Mouse (Mus musculus): ENCODE measurements at regions not wholly inside any gene's neighbourhood (a gene's known extent, or its start where the extent isn't known, plus 50 kb on each side); places are given as distances from the start of the nearest gene placed in this dataset.

DNA sequence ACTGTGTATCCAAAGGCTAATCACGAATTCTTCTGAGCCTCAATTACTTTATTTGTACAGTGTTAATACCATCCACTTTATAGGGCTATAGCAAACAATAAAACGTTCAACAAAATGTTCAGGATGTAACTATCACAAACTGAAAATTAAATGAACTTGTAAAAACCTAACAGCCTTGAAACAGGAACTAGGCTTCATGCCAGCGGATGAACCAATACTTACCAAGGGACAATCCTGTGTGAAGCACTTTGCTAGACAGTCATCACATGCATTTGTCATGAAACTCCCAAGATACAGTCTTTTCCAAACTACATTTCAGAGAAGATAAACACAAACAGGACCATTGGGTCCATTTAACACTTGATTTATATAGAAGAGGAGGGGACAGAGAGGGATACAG lies 228.9 kb upstream of the Gm12728 start:
- Histone ChIP-seq H3K79me2 (ENCODE audit: control insufficient read depth, insufficient read depth, low read length, poor library complexity) (no peaks in the 10 kb centered on the region), H3K9me3 (replicated peaks; ENCODE audit: insufficient read depth, low read length) (no peaks in the 10 kb centered on the region), H3K36me3 (ENCODE audit: control insufficient read depth in 1 of 2, insufficient read depth in 2 of 2, low read length in 2 of 2) (no peaks in the 10 kb centered on the region), H3K9ac (ENCODE audit: control insufficient read depth, low read depth, low read length, poor library complexity, severe bottlenecking) (no peak overlapping the region), H3K4me1 (ENCODE audit: control insufficient read depth in 1 of 2, insufficient read depth in 2 of 2, low read length in 2 of 2) (no peaks in the 10 kb centered on the region), H3K4me3 (ENCODE audit: control insufficient read depth in 1 of 2, insufficient read depth in 1 of 2, low read depth in 2 of 2, low read length in 2 of 2) (no peak overlapping the region), H3K27me3 (ENCODE audit: control insufficient read depth in 1 of 2, insufficient read depth in 2 of 2, low read length in 2 of 2) (no peaks in the 10 kb centered on the region), H3K27ac (ENCODE audit: control insufficient read depth, low read depth, low read length) (no peak overlapping the region)
- DNase-seq (ENCODE audit: low read depth, low spot score), result no peak
- TF ChIP-seq ZC3H11A (IDR thresholded peaks at IDR 0.05; ENCODE audit: low read depth, low read length), result no peak
- TF ChIP-seq TBP (IDR thresholded peaks at IDR 0.05; ENCODE audit: low read depth, low read length), result no peak
- TF ChIP-seq NRF1 (IDR thresholded peaks at IDR 0.05; ENCODE audit: insufficient read depth, low read depth, low read length, poor library complexity, severe bottlenecking), result no peak
- no peak for TF ChIP-seq MYB (IDR thresholded peaks at IDR 0.05; ENCODE audit: low read depth, low read length)

DNA sequence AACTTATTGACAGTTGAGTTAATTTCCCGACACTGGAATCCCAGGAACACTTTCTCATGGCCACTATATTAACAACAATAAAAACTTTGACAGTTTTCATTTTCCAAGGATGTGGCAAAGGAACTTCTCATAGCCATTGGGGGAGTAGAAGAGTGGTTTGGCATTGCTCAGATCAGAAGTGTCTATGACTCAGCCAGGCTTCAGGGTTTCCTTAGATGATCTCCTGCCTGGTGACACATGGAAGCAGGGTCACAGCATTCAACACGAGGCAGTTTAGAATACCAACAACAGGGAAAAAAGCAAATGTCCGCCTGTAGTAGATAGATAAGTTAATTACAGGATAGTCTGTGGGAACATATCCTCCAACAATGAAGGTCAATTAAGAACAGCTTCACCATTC lies 228.1 kb upstream of the Gm12728 start:
- H3K4me1 ChIP-seq (ENCODE audit: control insufficient read depth in 1 of 2, insufficient read depth in 2 of 2, low read length in 2 of 2), result no peaks in the 10 kb centered on the region
- no peaks in the 10 kb centered on the region for H3K36me3 ChIP-seq (ENCODE audit: control insufficient read depth in 1 of 2, insufficient read depth in 2 of 2, low read length in 2 of 2)
- H3K9ac ChIP-seq (ENCODE audit: control insufficient read depth, low read depth, low read length, poor library complexity, severe bottlenecking), result no peak overlapping the region
- no peak overlapping the region for H3K4me3 ChIP-seq (ENCODE audit: control insufficient read depth in 1 of 2, insufficient read depth in 1 of 2, low read depth in 2 of 2, low read length in 2 of 2)
- no peaks in the 10 kb centered on the region for H3K79me2 ChIP-seq (ENCODE audit: control insufficient read depth, insufficient read depth, low read length, poor library complexity)
- DNase-seq (ENCODE audit: low read depth, low spot score), result no peak
- TF ChIP-seq USF2 (IDR thresholded peaks at IDR 0.05; ENCODE audit: borderline replicate concordance in 1 of 2, insufficient read depth in 1 of 2, low read depth in 1 of 2, low read length in 2 of 2) (no peak), EP300 (IDR thresholded peaks at IDR 0.05; ENCODE audit: low read depth in 1 of 2, low read length in 2 of 2) (no peak), CHD2 (IDR thresholded peaks at IDR 0.05; ENCODE audit: low read length) (no peak), RCOR1 (IDR thresholded peaks at IDR 0.05; ENCODE audit: low read depth, low read length) (no peak), SMC3 (IDR thresholded peaks at IDR 0.05; ENCODE audit: low read depth, low read length) (no peak), MAFK (IDR thresholded peaks at IDR 0.05; ENCODE audit: borderline replicate concordance, low read depth, low read length) (no peak), ETS1 (IDR thresholded peaks at IDR 0.05; ENCODE audit: low read depth, low read length) (no peak), BHLHE40 (IDR thresholded peaks at IDR 0.05; ENCODE audit: borderline replicate concordance, low read depth, low read length) (no peak), ZC3H11A (IDR thresholded peaks at IDR 0.05; ENCODE audit: low read depth, low read length) (no peak), TBP (IDR thresholded peaks at IDR 0.05; ENCODE audit: low read depth, low read length) (no peak), POLR2AphosphoS5 (IDR thresholded peaks at IDR 0.05; ENCODE audit: borderline replicate concordance, low read depth, low read length) (no peak), MYC (IDR thresholded peaks at IDR 0.05; ENCODE audit: low read depth, low read length) (no peak)
- no peaks in the 10 kb centered on the region for H3K9me3 ChIP-seq (replicated peaks; ENCODE audit: insufficient read depth, low read length)
- H3K27ac ChIP-seq (ENCODE audit: control insufficient read depth, low read depth, low read length), result no peak overlapping the region
- H3K27me3 ChIP-seq (ENCODE audit: control insufficient read depth in 1 of 2, insufficient read depth in 2 of 2, low read length in 2 of 2), result no peaks in the 10 kb centered on the region

DNA sequence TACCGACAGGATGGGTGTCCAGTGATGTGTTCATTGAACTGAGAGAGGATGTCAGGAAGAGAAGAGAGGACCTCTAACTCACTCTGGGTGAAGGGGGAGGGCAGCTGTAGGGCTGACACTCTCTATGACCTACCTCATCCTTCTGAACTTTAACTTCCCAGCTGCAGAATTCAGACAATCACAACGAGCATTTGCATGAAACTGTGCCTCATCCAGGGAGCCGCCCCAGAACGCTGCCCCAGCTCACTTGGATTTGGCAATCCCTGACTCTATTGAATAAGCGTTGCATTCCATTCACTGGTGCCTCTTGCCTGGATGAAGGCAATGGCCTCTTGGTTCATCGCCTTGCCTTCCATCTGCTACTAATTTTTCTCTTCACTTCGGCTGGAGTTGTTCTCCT lies 223.9 kb upstream of the Gm12728 start:
- no peak overlapping the region for H3K4me3 ChIP-seq (ENCODE audit: control insufficient read depth in 1 of 2, insufficient read depth in 1 of 2, low read depth in 2 of 2, low read length in 2 of 2)
- H3K4me1 ChIP-seq (ENCODE audit: control insufficient read depth in 1 of 2, insufficient read depth in 2 of 2, low read length in 2 of 2), result no peaks in the 10 kb centered on the region
- H3K27ac ChIP-seq (ENCODE audit: control insufficient read depth, low read depth, low read length), result no peak overlapping the region
- no peaks in the 10 kb centered on the region for H3K27me3 ChIP-seq (ENCODE audit: control insufficient read depth in 1 of 2, insufficient read depth in 2 of 2, low read length in 2 of 2)
- H3K79me2 ChIP-seq (ENCODE audit: control insufficient read depth, insufficient read depth, low read length, poor library complexity), result no peaks in the 10 kb centered on the region
- no peaks in the 10 kb centered on the region for H3K36me3 ChIP-seq (ENCODE audit: control insufficient read depth in 1 of 2, insufficient read depth in 2 of 2, low read length in 2 of 2)
- no peak overlapping the region for H3K9ac ChIP-seq (ENCODE audit: control insufficient read depth, low read depth, low read length, poor library complexity, severe bottlenecking)
- TF ChIP-seq MAZ (IDR thresholded peaks at IDR 0.05; ENCODE audit: low read depth, low read length), result no peak
- no peak for TF ChIP-seq JUND (IDR thresholded peaks at IDR 0.05; ENCODE audit: low read depth, low read length)
- no peak for TF ChIP-seq GATA1 (IDR thresholded peaks at IDR 0.05; ENCODE audit: low read depth, low read length)
- no peak for TF ChIP-seq POLR2AphosphoS5 (IDR thresholded peaks at IDR 0.05; ENCODE audit: borderline replicate concordance, low read depth, low read length)
- TF ChIP-seq KAT2A (conservative IDR thresholded peaks at IDR 0.05; ENCODE audit: low read depth, low read length), result no peak
- no peak for DNase-seq (ENCODE audit: low read depth, low spot score)
- H3K9me3 ChIP-seq (replicated peaks; ENCODE audit: insufficient read depth, low read length), result no peaks in the 10 kb centered on the region
